Mouse (Mus musculus) hindbrain, embryonic 14.5 days (tissue): ENCODE measurements at regions not wholly inside any gene's neighbourhood (a gene's known extent, or its start where the extent isn't known, plus 50 kb on each side); places are given as distances from the start of the nearest gene placed in this dataset.

Source experiments
- ATAC-seq: fragments of 200-750 bp; cut with Nextera tagmentation; 2 replicates; pipeline ENCODE4 v1.8.0; 2017; ENCODE audit warnings: moderate number of reproducible peaks, mild to moderate bottlenecking, moderate TSS enrichment, moderate library complexity; ENCODE audit not compliant: low FRiP score
- DNase-seq: peaks from one replicate; pipeline ENCODE4 v3.0.0-alpha.2; 2015; ENCODE audit warnings: low spot score
- H3K27ac ChIP-seq: fragments of 300-500 bp; sonication (generic); 2 replicates; pipeline ENCODE4 v1.5.1; 2014; ENCODE audit warnings: mild to moderate bottlenecking, moderate library complexity
- H3K27me3 ChIP-seq: fragments of 300-500 bp; sonication (generic); 2 replicates; pipeline ENCODE4 v1.6.1; 2014; ENCODE audit warnings: mild to moderate bottlenecking, low read length, mixed read lengths; ENCODE audit not compliant: control insufficient read depth, insufficient read depth
- H3K36me3 ChIP-seq: fragments of 300-500 bp; sonication (generic); replicated peaks from 2 replicates; pipeline ENCODE4 v1.6.1; 2014; ENCODE audit not compliant: control insufficient read depth, insufficient read depth
- H3K4me1 ChIP-seq: fragments of 300-500 bp; sonication (generic); replicated peaks from 2 replicates; pipeline ENCODE4 v1.6.1; 2014; ENCODE audit warnings: antibody characterized with exemption, low read length, mixed read lengths; ENCODE audit not compliant: control insufficient read depth, insufficient read depth
- H3K4me2 ChIP-seq: fragments of 300-500 bp; sonication (generic); replicated peaks from 2 replicates; pipeline ENCODE4 v1.6.1; 2014; ENCODE audit warnings: mild to moderate bottlenecking, moderate library complexity
- H3K4me3 ChIP-seq: fragments of 300-500 bp; sonication (generic); replicated peaks from 2 replicates; pipeline ENCODE4 v1.5.1; 2014; ENCODE audit warnings: mild to moderate bottlenecking, low read length
- H3K9ac ChIP-seq: fragments of 300-500 bp; sonication (generic); 2 replicates; pipeline ENCODE4 v1.6.1; 2014
- H3K9me3 ChIP-seq: fragments of 300-500 bp; sonication (generic); 2 replicates; pipeline ENCODE4 v1.6.1; 2016; ENCODE audit warnings: low read length; ENCODE audit not compliant: control insufficient read depth
- WGBS: fragments of 180-500 bp; shearing (Covaris S2); extraction: QIAGEN DNeasy Blood & Tissue Kit; methylation state at CpG from one replicate; pipeline ENCODE4 v1.1.7; 2014; 5-methylcytosine and 5-hydroxymethylcytosine counted together

- Histone ChIP-seq H3K4me3 (no peak overlapping the region), H3K36me3 (no peaks in the 10 kb centered on the region), H3K9ac (no peak overlapping the region), H3K9me3 (no peaks in the 10 kb centered on the region), H3K4me2 (no peak overlapping the region), H3K27me3 (no peaks in the 10 kb centered on the region), H3K4me1 (no peaks in the 10 kb centered on the region), H3K27ac (no peak overlapping the region)
- WGBS: 81% methylated on average over 7 of the region's 7 CpGs
- ATAC-seq: no peak
- DNase-seq: no peak
These were observed 101.8 kb downstream of the Vgll3 start for GRCm38 (mm10) chr16:65916831-65917230.

- Histone ChIP-seq H3K27ac (no peak overlapping the region), H3K4me1 (no peaks in the 10 kb centered on the region), H3K4me3 (no peak overlapping the region), H3K27me3 (no peaks in the 10 kb centered on the region), H3K9me3 (no peaks in the 10 kb centered on the region), H3K4me2 (no peak overlapping the region), H3K36me3 (no peaks in the 10 kb centered on the region), H3K9ac (no peak overlapping the region)
- ATAC-seq: no peak
- DNase-seq: no peak
- WGBS: 85% methylated on average over 1 of the region's 1 CpGs
These were observed 110.9 kb downstream of the Vgll3 start for GRCm38 (mm10) chr16:65925986-65926385.

- Histone ChIP-seq H3K36me3 (no peaks in the 10 kb centered on the region), H3K9me3 (no peaks in the 10 kb centered on the region), H3K4me2 (no peak overlapping the region), H3K4me1 (no peaks in the 10 kb centered on the region), H3K27ac (no peak overlapping the region), H3K27me3 (no peaks in the 10 kb centered on the region), H3K9ac (no peak overlapping the region), H3K4me3 (no peak overlapping the region)
- WGBS: 79% methylated on average over 4 of the region's 4 CpGs
- DNase-seq (no peak), ATAC-seq (no peak)
These were observed 148.8 kb downstream of the Vgll3 start for GRCm38 (mm10) chr16:65963829-65964228.

GRCm38 (mm10) chr16:65964260-65964659 lies 149.2 kb downstream of the Vgll3 start:
- H3K4me2 ChIP-seq: no peak overlapping the region
- no peak overlapping the region for H3K9ac ChIP-seq
- DNase-seq (no peak), ATAC-seq (0 out of 2 replicates have a peak, but pooled peaks have one; percentile 46)
- H3K4me3 ChIP-seq: no peak overlapping the region
- H3K9me3 ChIP-seq: no peaks in the 10 kb centered on the region
- H3K4me1 ChIP-seq: no peaks in the 10 kb centered on the region
- WGBS: 38% methylated on average over 1 of the region's 1 CpGs
- H3K36me3 ChIP-seq: no peaks in the 10 kb centered on the region
- H3K27me3 ChIP-seq: no peaks in the 10 kb centered on the region
- H3K27ac ChIP-seq: no peak overlapping the region

- no peaks in the 10 kb centered on the region for H3K36me3 ChIP-seq
- no peak overlapping the region for H3K9ac ChIP-seq
- H3K9me3 ChIP-seq: no peaks in the 10 kb centered on the region
- H3K27ac ChIP-seq: no peak overlapping the region
- ATAC-seq (no peak), DNase-seq (no peak)
- no peaks in the 10 kb centered on the region for H3K4me1 ChIP-seq
- H3K27me3 ChIP-seq: no peaks in the 10 kb centered on the region
- WGBS: 85% methylated on average over 4 of the region's 4 CpGs
- H3K4me3 ChIP-seq: no peak overlapping the region
- H3K4me2 ChIP-seq: no peak overlapping the region
These were observed 162.0 kb downstream of the Vgll3 start for GRCm38 (mm10) chr16:65977075-65977474.

- Histone ChIP-seq H3K27me3 (no peaks in the 10 kb centered on the region), H3K36me3 (no peaks in the 10 kb centered on the region), H3K9me3 (no peaks in the 10 kb centered on the region), H3K9ac (no peak overlapping the region), H3K4me3 (no peak overlapping the region), H3K4me1 (no peaks in the 10 kb centered on the region), H3K27ac (no peak overlapping the region), H3K4me2 (no peak overlapping the region)
- no peak for ATAC-seq
- DNase-seq: no peak
- WGBS: 35% methylated on average over 2 of the region's 2 CpGs
These were observed 172.1 kb downstream of the Vgll3 start for GRCm38 (mm10) chr16:65987186-65987585.

GRCm38 (mm10) chr16:65999343-65999742 lies 184.3 kb downstream of the Vgll3 start:
- Histone ChIP-seq H3K27me3 (no peaks in the 10 kb centered on the region), H3K4me1 (no peaks in the 10 kb centered on the region), H3K9ac (no peak overlapping the region), H3K4me3 (no peak overlapping the region), H3K36me3 (no peaks in the 10 kb centered on the region), H3K27ac (no peak overlapping the region), H3K4me2 (no peak overlapping the region), H3K9me3 (no peaks in the 10 kb centered on the region)
- 82% methylated on average over 1 of the region's 1 CpGs for WGBS
- no peak for ATAC-seq
- DNase-seq: no peak

GRCm38 (mm10) chr16:66000728-66001273 lies 185.7 kb downstream of the Vgll3 start:
- ATAC-seq (no peak), DNase-seq (no peak)
- no peaks in the 10 kb centered on the region for H3K27me3 ChIP-seq
- no peaks in the 10 kb centered on the region for H3K36me3 ChIP-seq
- H3K4me1 ChIP-seq: no peaks in the 10 kb centered on the region
- no peak overlapping the region for H3K9ac ChIP-seq
- WGBS: 73% methylated on average over 6 of the region's 6 CpGs
- no peak overlapping the region for H3K4me2 ChIP-seq
- no peaks in the 10 kb centered on the region for H3K9me3 ChIP-seq
- H3K4me3 ChIP-seq: no peak overlapping the region
- H3K27ac ChIP-seq: no peak overlapping the region

GRCm38 (mm10) chr16:66004689-66005088 lies 189.6 kb downstream of the Vgll3 start:
- no peak overlapping the region for H3K27ac ChIP-seq
- no peaks in the 10 kb centered on the region for H3K4me1 ChIP-seq
- H3K9me3 ChIP-seq: no peaks in the 10 kb centered on the region
- ATAC-seq (no peak), DNase-seq (no peak)
- no peaks in the 10 kb centered on the region for H3K27me3 ChIP-seq
- no peak overlapping the region for H3K4me2 ChIP-seq
- 81% methylated on average over 9 of the region's 9 CpGs for WGBS
- H3K4me3 ChIP-seq: no peak overlapping the region
- H3K9ac ChIP-seq: no peak overlapping the region
- no peaks in the 10 kb centered on the region for H3K36me3 ChIP-seq

GRCm38 (mm10) chr16:66005954-66006580 lies 191.0 kb downstream of the Vgll3 start:
- no peaks in the 10 kb centered on the region for H3K9me3 ChIP-seq
- no peak overlapping the region for H3K9ac ChIP-seq
- peak; percentile 82 for DNase-seq
- H3K27ac ChIP-seq: no peak overlapping the region
- H3K4me2 ChIP-seq: no peak overlapping the region
- no peak overlapping the region for H3K4me3 ChIP-seq
- no peaks in the 10 kb centered on the region for H3K36me3 ChIP-seq
- no peaks in the 10 kb centered on the region for H3K27me3 ChIP-seq
- 47% methylated on average over 7 of the region's 7 CpGs for WGBS
- H3K4me1 ChIP-seq: no peaks in the 10 kb centered on the region
- no peak for ATAC-seq
